Mouse (Mus musculus) G1E (cell line): ENCODE measurements around the gene Farp2. TPM values are rescaled to one million over a fixed set of nuclear protein-coding genes. Genes with fewer than 3 reads are reported as not detected.

Experiments used
- ATAC-seq: 2 replicates; pipeline ENCODE4 v1.8.0; 2016; ENCODE audit warnings: mild to moderate bottlenecking; ENCODE audit not compliant: insufficient number of reproducible peaks, poor library complexity, low FRiP score, severe bottlenecking; ENCODE audit errors: extremely low read depth
- DNase-seq: peaks from one replicate; pipeline ENCODE4 v3.0.0; 2012; ENCODE audit warnings: low spot score
- H3K27me3 ChIP-seq: 2 replicates; pipeline ENCODE4 v1.6.1; 2012; ENCODE audit warnings: mild to moderate bottlenecking, low read length, inconsistent platforms; ENCODE audit not compliant: insufficient read depth
- H3K36me3 ChIP-seq: replicated peaks from 2 replicates; pipeline ENCODE3; 2012; ENCODE audit warnings: mild to moderate bottlenecking, inconsistent platforms
- H3K4me1 ChIP-seq: 2 replicates; pipeline ENCODE4 v1.6.1; 2012; ENCODE audit warnings: low read depth, low read length, inconsistent platforms, mixed read lengths; ENCODE audit not compliant: insufficient read depth
- H3K4me3 ChIP-seq: 2 replicates; pipeline ENCODE4 v1.5.1; 2012; ENCODE audit warnings: low read depth, mild to moderate bottlenecking, inconsistent platforms, low read length, moderate library complexity, mixed read lengths
- H3K9me3 ChIP-seq: replicated peaks from 2 replicates; pipeline ENCODE4 v1.6.1; 2012; ENCODE audit warnings: inconsistent platforms
- CTCF ChIP-seq: IDR thresholded peaks from 2 replicates; pipeline ENCODE4 v1.5.1; 2012; ENCODE audit warnings: low read depth, low read length, inconsistent platforms, mixed read lengths
- GATA1 ChIP-seq: IDR thresholded peaks from 2 replicates; pipeline ENCODE4 v1.6.1; 2012; ENCODE audit warnings: borderline replicate concordance, low read length, inconsistent platforms, mixed read lengths
- GATA2 ChIP-seq: IDR thresholded peaks from 2 replicates; pipeline ENCODE4 v1.6.1; 2012; ENCODE audit warnings: low read depth, low read length, inconsistent platforms, borderline replicate concordance
- POLR2AphosphoS5 ChIP-seq: IDR thresholded peaks from 2 replicates; pipeline ENCODE4 v1.6.1; 2012; ENCODE audit warnings: low read depth, low read length, inconsistent platforms; ENCODE audit not compliant: insufficient replicate concordance
- TAL1 ChIP-seq: conservative IDR thresholded peaks from 2 replicates; pipeline ENCODE4 v1.6.1; 2012; ENCODE audit warnings: low read depth, low read length, inconsistent platforms, mixed read lengths
- polyA plus RNA-seq: library from polyadenylated mRNA; stranded (reverse); fragments of >175 nt; gene quantifications from 2 replicates; pipeline ENCODE4 v1.2.3, GENCODE M21; 2012
- total RNA-seq, 2 experiments: library from RNA; stranded (forward) in 1 of 2; stranded (reverse) in 1 of 2; fragments of 200-1000 nt in 1 of 2; fragments of >200 nt in 1 of 2; fragmentation: Nextera tagmentation in 1 of 2; gene quantifications; 2 replicates each; pipeline ENCODE4 v1.2.3; 2014 to 2017

The Farp2 gene
- total and polyA plus RNA-seq, 3 experiments: 1.6 to 28.1 (median 5.4) TPM

DNA sequence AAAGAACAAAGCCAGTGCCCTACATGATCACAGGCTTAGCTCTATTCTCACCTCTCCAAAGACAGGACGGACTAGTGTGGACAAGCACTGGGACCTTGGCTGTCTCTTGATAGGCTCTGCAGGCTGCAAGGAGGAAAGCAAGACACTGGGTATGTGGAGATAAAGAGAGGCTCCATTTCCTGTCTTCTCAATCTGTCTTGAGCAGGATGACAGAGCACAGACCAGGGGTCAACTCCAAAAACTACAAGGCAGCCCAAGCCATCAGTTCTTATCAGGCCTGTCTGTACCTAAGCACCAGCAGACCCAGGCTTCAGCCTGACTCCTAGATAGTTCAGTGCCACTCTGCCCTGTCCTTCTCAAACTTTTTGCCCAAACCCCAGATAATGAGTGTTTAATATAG, 112.6 kb downstream of the Farp2 start:
- ATAC-seq (peak; percentile 83), DNase-seq (no peak)
- Histone ChIP-seq H3K4me1 (peaks cover 5% of the 10 kb centered on the region), H3K4me3 (no peak overlapping the region), H3K27me3 (no peaks in the 10 kb centered on the region), H3K36me3 (peaks cover 97% of the 10 kb centered on the region), H3K9me3 (no peaks in the 10 kb centered on the region)
- TF ChIP-seq GATA2: no peak
- TF ChIP-seq POLR2AphosphoS5: no peak
- TF ChIP-seq TAL1: no peak
- TF ChIP-seq GATA1: no peak
- TF ChIP-seq CTCF: no peak

- DNase-seq (no peak), ATAC-seq (no peak)
- H3K4me3 ChIP-seq: no peak overlapping the region
- TF ChIP-seq TAL1 (no peak), CTCF (no peak), GATA2 (no peak), POLR2AphosphoS5 (no peak), GATA1 (no peak)
- H3K27me3 ChIP-seq: no peaks in the 10 kb centered on the region
- H3K36me3 ChIP-seq: peaks cover 72% of the 10 kb centered on the region
- no peaks in the 10 kb centered on the region for H3K9me3 ChIP-seq
- H3K4me1 ChIP-seq: peaks cover 35% of the 10 kb centered on the region
Measured at GRCm38 (mm10) chr1:93630796-93631195, 118.9 kb downstream of the Farp2 start.

GRCm38 (mm10) chr1:93632723-93633122, 120.8 kb downstream of the Farp2 start:
- Histone ChIP-seq H3K36me3 (peaks cover 53% of the 10 kb centered on the region), H3K27me3 (no peaks in the 10 kb centered on the region), H3K4me1 (peaks cover 42% of the 10 kb centered on the region), H3K4me3 (no peak overlapping the region), H3K9me3 (no peaks in the 10 kb centered on the region)
- ATAC-seq (no peak), DNase-seq (no peak)
- TF ChIP-seq POLR2AphosphoS5 (no peak), TAL1 (no peak), CTCF (no peak), GATA2 (no peak)

DNA sequence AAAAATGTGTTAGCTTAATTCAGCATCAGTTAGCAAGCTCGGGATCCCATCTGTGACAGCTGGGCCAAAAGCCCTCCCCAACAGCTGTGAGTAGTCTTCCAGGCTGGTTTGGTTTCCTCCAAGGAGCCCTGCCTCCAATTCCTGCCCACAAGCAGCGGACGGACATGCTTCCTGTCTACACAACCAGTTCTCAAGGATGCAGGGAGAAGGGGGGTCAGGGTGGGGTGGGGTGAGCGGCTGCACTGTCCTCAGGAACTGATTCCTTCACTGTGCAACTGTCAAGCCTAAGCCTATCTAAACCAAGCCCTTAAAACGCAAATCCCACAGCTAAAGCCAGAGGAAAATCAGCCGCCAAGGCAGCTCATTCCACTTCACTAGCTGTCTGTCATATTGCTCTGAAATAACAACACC, 122.6 kb downstream of the Farp2 start:
- H3K27me3 ChIP-seq: no peaks in the 10 kb centered on the region
- no peaks in the 10 kb centered on the region for H3K9me3 ChIP-seq
- ATAC-seq (no peak), DNase-seq (peak; percentile 36)
- H3K4me3 ChIP-seq: peak overlapping the region; percentile 91
- H3K36me3 ChIP-seq: peaks cover 36% of the 10 kb centered on the region
- TF ChIP-seq POLR2AphosphoS5 (no peak), GATA2 (no peak), CTCF (no peak), GATA1 (no peak), TAL1 (no peak)
- peaks cover 42% of the 10 kb centered on the region for H3K4me1 ChIP-seq

DNA sequence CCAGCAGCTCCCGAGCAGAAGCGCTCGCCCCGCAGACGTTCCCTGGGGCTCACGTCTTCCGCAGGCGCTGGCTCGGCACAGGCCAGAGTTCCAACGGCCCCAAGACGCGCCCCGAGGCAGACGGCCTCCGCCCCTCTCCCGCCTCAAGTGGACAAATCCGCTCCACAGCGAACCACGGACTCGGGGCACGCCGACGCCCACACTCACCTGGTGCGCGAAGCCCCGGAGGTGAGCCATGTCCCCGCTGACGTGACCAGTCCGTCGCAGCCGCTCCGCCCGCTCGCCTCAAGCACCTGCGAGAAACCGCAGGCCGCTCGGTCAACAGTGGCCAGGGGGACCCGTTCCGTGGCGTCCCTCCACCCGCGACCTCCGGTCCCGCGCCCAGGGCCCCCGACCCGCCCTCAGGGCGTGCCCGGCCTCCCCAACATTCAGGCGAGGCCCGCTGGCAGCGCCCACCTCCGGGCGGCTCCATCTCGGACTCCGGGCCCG, 123.3 kb downstream of the Farp2 start:
- no peak for TF ChIP-seq GATA2
- TF ChIP-seq GATA1: no peak
- no peak for TF ChIP-seq TAL1
- TF ChIP-seq POLR2AphosphoS5: no peak
- Histone ChIP-seq H3K9me3 (no peaks in the 10 kb centered on the region), H3K27me3 (no peaks in the 10 kb centered on the region), H3K4me1 (peaks cover 42% of the 10 kb centered on the region), H3K4me3 (peak overlapping the region; percentile 91), H3K36me3 (peaks cover 32% of the 10 kb centered on the region)
- 0 out of 2 replicates have a peak, but pooled peaks have one; percentile 2 for ATAC-seq
- DNase-seq: peak; percentile 56

DNA sequence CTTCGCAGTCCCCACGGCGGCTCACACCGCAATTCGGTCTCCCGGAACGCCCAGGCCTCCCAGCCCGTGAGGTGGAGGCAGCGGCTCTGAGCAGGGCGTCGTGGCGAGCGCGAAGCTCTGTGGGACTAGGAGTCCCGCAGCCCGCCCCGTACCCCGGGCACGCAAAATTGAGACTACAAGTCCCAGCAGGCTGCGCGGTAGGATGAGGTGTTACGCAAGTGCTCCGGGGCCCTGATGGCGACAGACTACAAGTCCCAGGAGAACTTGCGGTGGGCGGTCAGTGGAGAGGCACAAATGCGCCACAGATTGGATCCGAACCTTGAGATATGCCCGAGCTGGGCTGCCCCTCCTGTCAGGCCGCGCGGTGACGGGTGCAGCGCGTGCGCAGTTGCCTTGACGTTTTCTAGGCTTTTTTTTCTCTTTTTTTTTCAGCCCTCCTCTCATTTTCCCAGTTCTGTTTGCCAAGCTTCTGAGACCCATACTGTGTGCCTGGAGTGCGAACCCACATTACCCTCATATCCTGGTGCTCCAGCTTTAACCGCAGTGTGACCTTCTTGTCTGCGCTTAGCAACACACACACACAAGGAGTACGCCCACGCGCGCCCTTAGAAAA, 123.8 kb downstream of the Farp2 start:
- Histone ChIP-seq H3K9me3 (no peaks in the 10 kb centered on the region), H3K4me1 (peaks cover 39% of the 10 kb centered on the region), H3K36me3 (peaks cover 26% of the 10 kb centered on the region), H3K4me3 (peak overlapping the region; percentile 91), H3K27me3 (peaks cover 2% of the 10 kb centered on the region; the same call in 1 of the 2 replicates)
- no peak for TF ChIP-seq POLR2AphosphoS5
- TF ChIP-seq GATA1: no peak
- peak; percentile 96 for DNase-seq
- peak; percentile 98 for ATAC-seq
